Mouse (Mus musculus) neural tube, embryonic 13.5 days (tissue): ENCODE results near the gene Pnp. TPM values are rescaled to one million over a fixed set of nuclear protein-coding genes. Genes with fewer than 3 reads are reported as not detected.
"Not testable (repeated sequence)": the region's sequence is repeated elsewhere in the genome, so short reads cannot be mapped to it uniquely, and the experiment has no call there.

Experiments used
- ATAC-seq: fragments of 200-750 bp; cut with Nextera tagmentation; 2 replicates; pipeline ENCODE4 v1.8.0; 2017; ENCODE audit warnings: low read depth, mild to moderate bottlenecking, moderate TSS enrichment, moderate library complexity
- H3K27ac ChIP-seq: fragments of 300-500 bp; sonication (generic); replicated peaks from 2 replicates; pipeline ENCODE4 v1.5.1; 2015; ENCODE audit warnings: moderate library complexity, mild to moderate bottlenecking, inconsistent platforms
- H3K27me3 ChIP-seq: fragments of 300-500 bp; sonication (generic); 2 replicates; pipeline ENCODE4 v1.6.1; 2015; ENCODE audit warnings: mild to moderate bottlenecking, inconsistent platforms
- H3K36me3 ChIP-seq: fragments of 300-500 bp; sonication (generic); 2 replicates; pipeline ENCODE4 v1.6.1; 2015; ENCODE audit warnings: mild to moderate bottlenecking, inconsistent platforms
- H3K4me1 ChIP-seq: fragments of 300-500 bp; sonication (generic); replicated peaks from 2 replicates; pipeline ENCODE4 v1.6.1; 2015; ENCODE audit warnings: inconsistent platforms
- H3K4me2 ChIP-seq: fragments of 300-500 bp; sonication (generic); 2 replicates; pipeline ENCODE4 v1.6.1; 2015; ENCODE audit warnings: inconsistent platforms, mild to moderate bottlenecking, moderate library complexity
- H3K4me3 ChIP-seq: fragments of 300-500 bp; sonication (generic); 2 replicates; pipeline ENCODE4 v1.5.1; 2015; ENCODE audit warnings: mild to moderate bottlenecking, inconsistent platforms
- H3K9ac ChIP-seq: fragments of 300-500 bp; sonication (generic); 2 replicates; pipeline ENCODE4 v1.6.1; 2015; ENCODE audit warnings: moderate library complexity, mild to moderate bottlenecking, inconsistent platforms
- H3K9me3 ChIP-seq: fragments of 300-500 bp; sonication (generic); 2 replicates; pipeline ENCODE4 v1.6.1; 2016; ENCODE audit warnings: inconsistent platforms
- WGBS: fragments of 180-500 bp; shearing (Covaris S2); methylation state at CpG from one replicate; pipeline ENCODE4 v1.1.7; 2015; 5-methylcytosine and 5-hydroxymethylcytosine counted together
- polyA plus RNA-seq: library from polyadenylated mRNA; unstranded; fragments of >200 nt; fragmentation: Nextera tagmentation; extraction: Ambion mirVana; gene quantifications from 2 replicates; pipeline ENCODE4 v1.2.1, GENCODE M21; 2015

Gene Pnp
- polyA plus RNA-seq, 1 experiment from 2014 or later, result 25.8 TPM

GRCm38 (mm10) chr14:50968216-50968980, 37.5 kb downstream of the Pnp start:
- Histone ChIP-seq H3K4me3 (no peak overlapping the region), H3K27me3 (no peaks in the 10 kb centered on the region), H3K27ac (no peak overlapping the region), H3K9ac (no peak overlapping the region), H3K36me3 (no peaks in the 10 kb centered on the region), H3K9me3 (no peaks in the 10 kb centered on the region), H3K4me1 (peaks cover 16% of the 10 kb centered on the region), H3K4me2 (no peak overlapping the region)
- ATAC-seq, result no peak
- 63% methylated on average over 5 of the region's 5 CpGs for WGBS

DNA sequence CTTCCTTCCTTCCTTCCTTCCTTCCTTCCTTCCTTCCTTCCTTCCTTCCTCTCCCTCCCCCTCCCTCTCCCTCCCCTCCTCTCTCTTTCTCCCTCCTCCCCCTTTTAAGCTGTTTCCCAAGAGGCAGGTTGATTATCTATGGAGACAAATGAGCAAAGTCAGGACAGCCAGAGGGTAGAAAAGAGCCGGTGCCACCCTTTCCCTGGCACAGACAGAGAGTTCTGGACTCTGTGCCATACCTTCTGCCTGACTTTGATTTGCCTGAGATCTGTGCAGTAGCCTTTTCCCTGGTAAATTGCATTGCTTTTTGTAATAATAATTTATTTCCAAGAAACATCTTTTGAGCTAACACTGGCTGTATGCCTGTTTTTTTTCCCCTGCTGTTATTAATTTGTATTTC, 38.2 kb downstream of the Pnp start:
- Histone ChIP-seq H3K9me3 (no peaks in the 10 kb centered on the region), H3K4me2 (peak overlapping the region; percentile 18; the same call in 1 of the 2 replicates), H3K27me3 (no peaks in the 10 kb centered on the region), H3K4me1 (peaks cover 16% of the 10 kb centered on the region), H3K27ac (no peak overlapping the region), H3K9ac (no peak overlapping the region), H3K36me3 (no peaks in the 10 kb centered on the region), H3K4me3 (no peak overlapping the region)
- WGBS, result 7% methylated on average over 1 of the region's 1 CpGs
- no peak for ATAC-seq

DNA sequence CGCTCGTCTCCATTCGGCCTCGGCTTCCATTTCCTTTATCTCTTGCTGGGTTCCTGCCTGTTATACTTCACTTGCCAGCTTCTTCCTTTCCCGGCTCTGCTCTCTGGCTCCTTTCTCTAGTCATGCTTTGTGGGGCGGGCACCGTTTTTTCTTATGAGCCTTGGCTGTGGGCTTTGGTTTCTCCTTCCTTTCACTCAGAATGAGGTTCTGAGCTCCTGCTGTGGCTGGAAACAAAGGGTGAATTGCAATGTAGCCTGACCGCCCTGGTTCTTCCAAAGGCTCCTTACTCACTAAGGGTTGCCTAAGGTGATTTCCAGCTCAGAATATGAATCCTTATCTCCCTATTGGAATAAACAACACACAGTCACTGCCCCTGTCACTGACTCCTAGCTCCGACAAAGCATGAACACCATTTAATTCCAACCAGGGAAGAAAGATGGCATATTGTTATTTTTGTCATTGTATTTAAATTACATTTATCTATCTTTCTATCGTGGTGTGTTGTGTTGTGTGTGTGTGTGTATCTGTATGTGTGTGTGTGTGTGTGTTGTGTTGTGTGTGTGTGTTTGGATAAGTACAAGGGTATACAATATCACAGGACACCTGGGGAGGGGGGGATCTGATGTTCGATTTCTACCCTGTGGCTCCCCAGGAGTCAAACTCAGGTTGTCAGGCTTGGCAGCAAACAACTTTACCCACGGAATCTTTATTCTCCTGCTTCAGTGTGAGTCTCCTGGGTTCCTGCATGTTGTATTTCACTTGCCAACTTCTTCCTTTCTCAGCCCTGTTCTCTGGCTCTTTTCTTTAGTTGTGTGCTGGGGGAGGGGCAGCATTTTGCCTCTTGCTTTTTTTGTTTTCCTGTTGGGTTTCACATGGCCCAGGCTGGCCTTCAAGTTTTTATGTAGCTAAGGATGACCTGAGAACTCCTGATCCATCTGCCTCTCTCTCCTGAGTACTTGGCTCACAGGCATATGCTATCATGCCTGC, 39.0 kb downstream of the Pnp start:
- 16% methylated on average over 12 of the region's 12 CpGs for WGBS
- peaks cover 16% of the 10 kb centered on the region for H3K4me1 ChIP-seq
- no peaks in the 10 kb centered on the region for H3K9me3 ChIP-seq
- H3K4me3 ChIP-seq, result no peak overlapping the region
- no peaks in the 10 kb centered on the region for H3K27me3 ChIP-seq
- H3K9ac ChIP-seq, result no peak overlapping the region
- peak; percentile 61; the same call in 1 of the 2 replicates for ATAC-seq
- H3K27ac ChIP-seq, result no peak overlapping the region
- no peaks in the 10 kb centered on the region for H3K36me3 ChIP-seq
- peak overlapping the region; percentile 18; the same call in 1 of the 2 replicates for H3K4me2 ChIP-seq

GRCm38 (mm10) chr14:50970822-50971221, 39.9 kb downstream of the Pnp start:
- no peak for ATAC-seq
- Histone ChIP-seq H3K27me3 (no peaks in the 10 kb centered on the region), H3K4me1 (peaks cover 16% of the 10 kb centered on the region), H3K4me3 (no peak overlapping the region), H3K9ac (no peak overlapping the region), H3K9me3 (no peaks in the 10 kb centered on the region), H3K36me3 (no peaks in the 10 kb centered on the region), H3K4me2 (no peak overlapping the region), H3K27ac (no peak overlapping the region)
- WGBS, result 70% methylated on average over 1 of the region's 1 CpGs

DNA sequence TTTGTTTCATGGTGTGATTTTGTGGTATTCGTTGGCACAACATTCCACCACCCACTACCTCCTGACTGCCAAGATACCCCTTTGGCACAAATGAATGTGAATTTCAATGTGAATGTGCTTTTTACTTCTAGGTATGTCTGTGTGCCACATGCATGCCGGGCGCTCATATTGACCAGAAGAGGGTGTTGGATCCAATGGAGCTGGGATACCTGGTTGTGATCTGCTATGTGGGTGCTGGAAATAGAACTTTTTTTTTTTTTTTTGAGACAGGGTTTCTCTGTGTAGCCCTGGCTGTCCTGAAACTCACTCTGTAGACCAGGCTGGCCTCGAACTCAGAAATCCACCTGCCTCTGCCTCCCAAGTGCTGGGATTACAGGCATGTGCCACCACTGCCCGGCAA, 42.2 kb downstream of the Pnp start:
- ATAC-seq, H3K27ac ChIP-seq, H3K4me3 ChIP-seq, H3K9ac ChIP-seq, H3K36me3 ChIP-seq, H3K4me2 ChIP-seq, H3K9me3 ChIP-seq, H3K27me3 ChIP-seq: not testable (repeated sequence)
- 96% methylated on average over 5 of the region's 5 CpGs for whole genome bisulfite sequencing
- H3K4me1 ChIP-seq, result peaks cover 23% of the 10 kb centered on the region

- no peak for ATAC-seq
- Histone ChIP-seq H3K9ac (no peak overlapping the region), H3K36me3 (no peaks in the 10 kb centered on the region), H3K9me3 (no peaks in the 10 kb centered on the region), H3K27ac (no peak overlapping the region), H3K4me3 (no peak overlapping the region), H3K27me3 (no peaks in the 10 kb centered on the region), H3K4me1 (peaks cover 20% of the 10 kb centered on the region), H3K4me2 (no peak overlapping the region)
- 50% methylated on average over 4 of the region's 4 CpGs for WGBS
Observed at GRCm38 (mm10) chr14:50973700-50974099, 42.8 kb downstream of the Pnp start.

- ATAC-seq, result no peak
- 63% methylated on average over 5 of the region's 5 CpGs for WGBS
- H3K36me3 ChIP-seq, result no peaks in the 10 kb centered on the region
- no peaks in the 10 kb centered on the region for H3K27me3 ChIP-seq
- H3K4me2 ChIP-seq, result no peak overlapping the region
- H3K27ac ChIP-seq, result no peak overlapping the region
- H3K9ac ChIP-seq, result no peak overlapping the region
- H3K9me3 ChIP-seq, result no peaks in the 10 kb centered on the region
- peaks cover 9% of the 10 kb centered on the region for H3K4me1 ChIP-seq
- no peak overlapping the region for H3K4me3 ChIP-seq
Observed at GRCm38 (mm10) chr14:50975001-50975400, 44.1 kb downstream of the Pnp start.

GRCm38 (mm10) chr14:50976674-50977073, 45.8 kb downstream of the Pnp start:
- no peak overlapping the region for H3K4me3 ChIP-seq
- H3K9ac ChIP-seq, result no peak overlapping the region
- H3K9me3 ChIP-seq, result no peaks in the 10 kb centered on the region
- H3K4me1 ChIP-seq, result peaks cover 7% of the 10 kb centered on the region; the same call in 1 of the 2 replicates
- no peaks in the 10 kb centered on the region for H3K36me3 ChIP-seq
- peak overlapping the region; percentile 17; the same call in 1 of the 2 replicates for H3K4me2 ChIP-seq
- no peak for ATAC-seq
- H3K27me3 ChIP-seq, result no peaks in the 10 kb centered on the region
- H3K27ac ChIP-seq, result no peak overlapping the region
- 20% methylated on average over 9 of the region's 9 CpGs for WGBS

DNA sequence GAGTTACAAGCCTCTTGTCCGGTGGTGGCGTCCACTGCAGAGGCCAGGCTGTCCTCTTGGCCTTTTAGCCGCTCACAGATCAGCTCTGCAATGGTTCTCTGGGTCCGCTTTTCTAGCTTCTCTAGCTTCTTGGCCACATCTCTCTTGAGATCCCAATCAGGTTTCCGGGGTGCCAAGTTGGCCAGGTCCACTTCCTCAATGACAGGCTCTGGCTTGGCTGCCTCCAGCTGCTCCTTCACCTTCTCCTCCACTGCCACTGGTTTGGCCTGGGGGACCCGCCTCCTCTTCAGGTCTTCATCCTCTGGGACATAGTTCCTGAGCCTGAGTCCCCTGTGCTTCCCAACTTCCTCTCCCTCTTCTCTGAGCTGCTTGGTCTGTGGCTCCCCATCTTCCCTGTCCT, 47.6 kb downstream of the Pnp start:
- not testable (repeated sequence) for H3K9me3 ChIP-seq, H3K4me2 ChIP-seq, ATAC-seq, H3K4me3 ChIP-seq, H3K27me3 ChIP-seq, H3K4me1 ChIP-seq, H3K36me3 ChIP-seq, H3K9ac ChIP-seq, H3K27ac ChIP-seq
- 92% methylated on average over 6 of the region's 6 CpGs for WGBS

- Histone ChIP-seq H3K4me2 (no peak overlapping the region), H3K9ac (no peak overlapping the region), H3K9me3 (no peaks in the 10 kb centered on the region), H3K27me3 (no peaks in the 10 kb centered on the region), H3K27ac (no peak overlapping the region), H3K4me1 (peaks cover 7% of the 10 kb centered on the region; the same call in 1 of the 2 replicates), H3K36me3 (no peaks in the 10 kb centered on the region), H3K4me3 (no peak overlapping the region)
- no peak for ATAC-seq
Observed at GRCm38 (mm10) chr14:50979631-50980030, 48.7 kb downstream of the Pnp start.

- no peak for ATAC-seq
- Histone ChIP-seq H3K27me3 (no peaks in the 10 kb centered on the region), H3K27ac (no peak overlapping the region), H3K9ac (no peak overlapping the region), H3K4me3 (no peak overlapping the region), H3K4me1 (peaks cover 7% of the 10 kb centered on the region; the same call in 1 of the 2 replicates), H3K4me2 (no peak overlapping the region), H3K36me3 (no peaks in the 10 kb centered on the region), H3K9me3 (no peaks in the 10 kb centered on the region)
- 46% methylated on average over 2 of the region's 2 CpGs for WGBS
Observed at GRCm38 (mm10) chr14:50981207-50981606, 50.3 kb downstream of the Pnp start.

DNA sequence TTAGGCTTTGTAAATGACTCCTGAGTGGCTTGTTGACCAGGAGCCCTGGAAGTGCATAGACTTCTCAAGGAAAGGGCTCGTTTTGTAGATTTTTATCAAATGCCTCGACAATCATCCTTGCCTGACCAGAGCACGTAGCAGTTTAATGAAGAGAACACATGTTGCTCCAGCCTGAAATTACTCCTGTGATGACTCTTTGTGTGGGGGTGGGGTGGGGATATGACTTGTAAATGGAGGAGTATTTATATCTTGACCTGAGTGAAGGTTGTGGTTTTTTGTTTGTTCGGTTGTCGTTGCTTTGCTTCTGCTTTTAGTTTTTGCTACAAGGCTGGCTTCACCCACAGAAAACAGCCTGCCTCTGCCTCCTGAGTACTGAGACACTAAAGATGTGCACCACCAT, 51.0 kb downstream of the Pnp start:
- Histone ChIP-seq H3K4me3 (no peak overlapping the region), H3K4me2 (no peak overlapping the region), H3K36me3 (no peaks in the 10 kb centered on the region), H3K9ac (no peak overlapping the region), H3K4me1 (peaks cover under 1% of the 10 kb centered on the region; the same call in 1 of the 2 replicates), H3K27ac (no peak overlapping the region), H3K9me3 (no peaks in the 10 kb centered on the region), H3K27me3 (no peaks in the 10 kb centered on the region)
- WGBS, result 88% methylated on average over 5 of the region's 5 CpGs
- ATAC-seq, result no peak
